Mouse (Mus musculus) neural tube, embryonic 12.5 days (tissue): ENCODE measurements around the gene Zfp653. TPM values are rescaled to one million over a fixed set of nuclear protein-coding genes. Genes with fewer than 3 reads are reported as not detected.

Experiments used
- ATAC-seq: fragments of 200-750 bp; cut with Nextera tagmentation; 2 replicates; pipeline ENCODE4 v1.8.0; 2017; ENCODE audit warnings: low read depth, mild to moderate bottlenecking, moderate TSS enrichment, moderate library complexity; ENCODE audit not compliant: low FRiP score
- H3K27ac ChIP-seq: fragments of 300-500 bp; sonication (generic); 2 replicates; pipeline ENCODE4 v1.5.1; 2016
- H3K27me3 ChIP-seq: fragments of 300-500 bp; sonication (generic); replicated peaks from 2 replicates; pipeline ENCODE4 v1.6.1; 2016; ENCODE audit warnings: mild to moderate bottlenecking
- H3K36me3 ChIP-seq: fragments of 300-500 bp; sonication (generic); 2 replicates; pipeline ENCODE4 v1.6.1; 2016; ENCODE audit warnings: mild to moderate bottlenecking
- H3K4me1 ChIP-seq: fragments of 300-500 bp; sonication (generic); 2 replicates; pipeline ENCODE4 v1.6.1; 2016
- H3K4me2 ChIP-seq: fragments of 300-500 bp; sonication (generic); replicated peaks from 2 replicates; pipeline ENCODE4 v1.6.1; 2016; ENCODE audit warnings: mild to moderate bottlenecking
- H3K4me3 ChIP-seq: fragments of 300-500 bp; sonication (generic); 2 replicates; pipeline ENCODE4 v1.5.1; 2016
- H3K9ac ChIP-seq: fragments of 300-500 bp; sonication (generic); 2 replicates; pipeline ENCODE4 v1.6.1; 2016; ENCODE audit warnings: mild to moderate bottlenecking
- H3K9me3 ChIP-seq: fragments of 300-500 bp; sonication (generic); 2 replicates; pipeline ENCODE4 v1.6.1; 2016; ENCODE audit warnings: mild to moderate bottlenecking
- WGBS: fragments of 180-500 bp; shearing (Covaris S2); methylation state at CpG from one replicate; pipeline ENCODE4 v1.1.7; 2016; 5-methylcytosine and 5-hydroxymethylcytosine counted together
- polyA plus RNA-seq: library from polyadenylated mRNA; unstranded; fragments of >200 nt; fragmentation: Nextera tagmentation; extraction: Ambion mirVana; gene quantifications from 2 replicates; pipeline ENCODE4 v1.2.1, GENCODE M21; 2016

The Zfp653 gene
- 19.6 and 20.7 TPM in 2 replicates for polyA plus RNA-seq

GRCm38 (mm10) chr9:22070791-22071573 lies at the start of gene Zfp653, which contains the start of gene Gm49318:
TSS of gene Zfp653 (minus strand) at chr9:22071376.
TSS of gene Gm49318 (minus strand) at chr9:22071259.
- Histone ChIP-seq H3K27ac (peak within 1 kb of the TSS; percentile 82), H3K9ac (peak within 1 kb of the TSS; percentile 70), H3K4me1 (peaks cover 10% of the 10 kb centered on the region), H3K4me3 (peak within 1 kb of the TSS; percentile 74), H3K4me2 (peak within 1 kb of the TSS; percentile 63), H3K9me3 (no peaks in the 10 kb centered on the region), H3K27me3 (no peaks in the 10 kb centered on the region), H3K36me3 (peaks cover 39% of the 10 kb centered on the region)
- under 1% methylated on average over 86 of the region's 87 CpGs for WGBS
- peak; percentile 99 for ATAC-seq

GRCm38 (mm10) chr9:22119543-22119942 lies 48.4 kb upstream of the Zfp653 start:
- no peak overlapping the region for H3K27ac ChIP-seq
- no peak for ATAC-seq
- no peaks in the 10 kb centered on the region for H3K9me3 ChIP-seq
- H3K4me2 ChIP-seq, result no peak overlapping the region
- no peaks in the 10 kb centered on the region for H3K27me3 ChIP-seq
- peaks cover 10% of the 10 kb centered on the region for H3K4me1 ChIP-seq
- H3K36me3 ChIP-seq, result no peaks in the 10 kb centered on the region
- 95% methylated on average over 4 of the region's 4 CpGs for WGBS
- H3K4me3 ChIP-seq, result no peak overlapping the region
- no peak overlapping the region for H3K9ac ChIP-seq

DNA sequence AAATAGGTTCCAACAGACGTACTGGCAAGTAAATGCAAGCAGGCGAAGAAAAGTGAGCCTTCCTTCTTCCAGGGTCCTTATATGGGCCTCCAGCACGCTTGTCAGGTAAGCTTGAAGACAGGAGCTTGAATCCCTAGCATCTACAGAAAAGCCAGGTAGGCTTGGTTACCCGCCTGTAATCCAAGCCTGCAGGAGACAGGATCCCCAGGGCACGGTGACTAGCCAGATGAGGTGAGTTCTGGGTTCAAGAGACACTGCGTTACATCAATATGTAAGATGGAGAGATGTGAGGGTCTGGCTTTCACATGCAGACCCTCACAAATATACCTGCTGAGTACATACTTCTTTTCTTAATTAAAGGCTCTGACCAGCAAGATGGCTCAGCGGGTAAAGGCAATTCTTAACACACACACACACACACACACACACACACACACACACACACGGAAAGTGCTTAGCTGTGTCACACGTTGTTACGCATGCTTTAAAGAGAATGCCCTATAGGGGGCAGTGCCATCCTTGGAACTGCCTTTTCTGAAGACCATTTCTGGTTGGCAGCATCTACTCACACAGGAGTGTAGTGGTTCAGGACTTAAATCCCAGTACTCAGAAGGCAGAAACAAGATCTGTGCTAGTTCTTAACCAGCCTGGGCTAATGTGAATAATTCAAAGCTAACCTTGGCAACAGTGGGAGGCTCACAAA lies 46.7 kb upstream of the Zfp653 start:
- H3K4me1 ChIP-seq, result peaks cover 10% of the 10 kb centered on the region
- H3K36me3 ChIP-seq, result peaks cover 13% of the 10 kb centered on the region
- no peak for ATAC-seq
- H3K9ac ChIP-seq, result peak overlapping the region; percentile 85; the same call in 1 of the 2 replicates
- no peaks in the 10 kb centered on the region for H3K27me3 ChIP-seq
- 45% methylated on average over 10 of the region's 10 CpGs for WGBS
- H3K4me3 ChIP-seq, result peak overlapping the region; percentile 77
- H3K27ac ChIP-seq, result no peak overlapping the region
- H3K4me2 ChIP-seq, result peak overlapping the region; percentile 89
- no peaks in the 10 kb centered on the region for H3K9me3 ChIP-seq

- H3K27me3 ChIP-seq, result no peaks in the 10 kb centered on the region
- H3K4me3 ChIP-seq, result peak within 1 kb of the TSS; percentile 77
- ATAC-seq, result peak; percentile 94
- H3K27ac ChIP-seq, result peak within 1 kb of the TSS; percentile 28; the same call in 1 of the 2 replicates
- no peaks in the 10 kb centered on the region for H3K9me3 ChIP-seq
- under 1% methylated on average over 52 of the region's 52 CpGs for WGBS
- peak within 1 kb of the TSS; percentile 85 for H3K9ac ChIP-seq
- peaks cover 10% of the 10 kb centered on the region for H3K4me1 ChIP-seq
- H3K36me3 ChIP-seq, result peaks cover 23% of the 10 kb centered on the region
- peak within 1 kb of the TSS; percentile 89 for H3K4me2 ChIP-seq
Measured at GRCm38 (mm10) chr9:22116740-22117426, 45.7 kb upstream of the Zfp653 start, which contains the start of gene Elof1. TSS of gene Elof1 (minus strand) at chr9:22117172.

DNA sequence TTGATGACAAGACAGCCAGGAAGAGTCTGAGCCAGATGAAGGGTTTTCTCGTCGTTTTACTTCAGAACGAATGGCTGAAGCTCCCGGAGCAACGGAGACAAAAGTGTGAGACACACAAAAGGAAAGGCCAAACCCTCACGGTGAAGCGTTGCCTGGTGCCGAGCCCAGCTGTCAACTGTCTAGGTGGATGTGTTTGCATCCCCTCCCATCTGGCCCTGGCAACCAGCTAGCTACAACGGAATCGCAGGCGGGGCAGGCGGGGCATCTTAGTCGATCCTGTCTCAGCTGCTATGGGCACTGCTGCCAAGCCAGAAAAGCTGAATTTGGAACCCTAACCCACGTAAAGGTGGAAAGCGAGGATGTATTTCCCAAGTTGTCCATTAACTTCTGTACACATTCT lies 44.9 kb upstream of the Zfp653 start:
- peaks cover 31% of the 10 kb centered on the region for H3K36me3 ChIP-seq

DNA sequence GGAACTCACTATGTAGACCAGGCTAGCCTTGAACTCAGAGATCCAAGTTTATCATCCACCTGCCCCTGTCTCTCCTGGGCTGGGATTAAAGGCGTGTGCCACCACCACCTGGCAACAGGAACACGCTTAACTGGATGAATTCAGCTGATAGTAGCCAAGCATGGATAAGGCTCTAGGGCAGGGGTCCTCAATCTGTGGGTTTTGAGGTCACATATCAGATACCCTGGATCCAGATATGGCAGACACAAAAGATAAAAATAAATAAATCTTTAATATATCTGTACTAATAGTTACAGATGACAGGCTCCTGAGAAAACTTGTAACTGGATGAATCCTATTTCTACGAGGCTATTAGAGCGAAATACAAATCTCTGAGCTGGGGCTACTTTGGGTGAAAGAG lies 44.5 kb upstream of the Zfp653 start:
- peaks cover 34% of the 10 kb centered on the region for H3K36me3 ChIP-seq
- no peaks in the 10 kb centered on the region for H3K27me3 ChIP-seq
- peak overlapping the region; percentile 89 for H3K4me2 ChIP-seq
- H3K4me3 ChIP-seq, result peak overlapping the region; percentile 77; the same call in 1 of the 2 replicates
- no peaks in the 10 kb centered on the region for H3K9me3 ChIP-seq
- H3K4me1 ChIP-seq, result peaks cover 10% of the 10 kb centered on the region
- ATAC-seq, result no peak
- 94% methylated on average over 4 of the region's 4 CpGs for WGBS
- peak overlapping the region; percentile 85; the same call in 1 of the 2 replicates for H3K9ac ChIP-seq
- no peak overlapping the region for H3K27ac ChIP-seq

More for the DNA sequence above, 44.9 kb upstream of the Zfp653 start:
- Histone ChIP-seq H3K27ac (no peak overlapping the region), H3K4me3 (peak overlapping the region; percentile 77), H3K9me3 (no peaks in the 10 kb centered on the region), H3K27me3 (no peaks in the 10 kb centered on the region), H3K4me2 (peak overlapping the region; percentile 89), H3K4me1 (peaks cover 10% of the 10 kb centered on the region), H3K9ac (peak overlapping the region; percentile 85)
- ATAC-seq, result no peak
- WGBS, result 20% methylated on average over 15 of the region's 15 CpGs

GRCm38 (mm10) chr9:22108194-22108593 lies 37.0 kb upstream of the Zfp653 start:
- Histone ChIP-seq H3K4me2 (no peak overlapping the region), H3K9me3 (no peaks in the 10 kb centered on the region), H3K27ac (no peak overlapping the region), H3K9ac (no peak overlapping the region), H3K27me3 (no peaks in the 10 kb centered on the region), H3K36me3 (peaks cover 37% of the 10 kb centered on the region), H3K4me3 (no peak overlapping the region), H3K4me1 (no peaks in the 10 kb centered on the region)
- no peak for ATAC-seq
- WGBS, result 90% methylated on average over 9 of the region's 9 CpGs

DNA sequence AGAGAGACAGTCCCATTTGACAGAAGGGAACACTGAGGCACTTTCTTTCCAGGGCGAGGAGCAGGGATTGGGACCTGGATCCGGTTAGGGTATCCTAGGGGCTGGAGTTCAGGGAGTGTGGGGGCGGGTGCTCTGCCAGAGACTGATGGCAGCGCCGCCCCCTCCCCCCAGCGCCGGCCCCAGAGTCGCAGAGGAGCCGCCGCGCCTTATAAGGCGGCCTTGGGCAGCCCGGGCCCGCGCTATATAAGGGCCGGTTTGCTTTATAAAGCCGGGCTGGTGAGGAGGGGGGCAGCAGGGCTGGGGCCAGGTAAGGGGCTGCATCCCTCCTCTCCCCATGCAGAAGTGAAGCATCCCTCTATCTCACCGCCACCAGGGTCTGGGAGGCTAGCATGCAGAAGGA lies 28.7 kb upstream of the Zfp653 start:
- Histone ChIP-seq H3K9ac (no peak overlapping the region), H3K27ac (no peak overlapping the region), H3K4me3 (0 out of 2 replicates have a peak overlapping the region, but pooled peaks have one; percentile 2), H3K4me2 (0 out of 2 replicates have a peak overlapping the region, but pooled peaks have one; percentile 12), H3K27me3 (peaks cover 35% of the 10 kb centered on the region), H3K4me1 (peaks cover 7% of the 10 kb centered on the region; the same call in 1 of the 2 replicates), H3K9me3 (no peaks in the 10 kb centered on the region), H3K36me3 (no peaks in the 10 kb centered on the region)
- 4% methylated on average over 18 of the region's 18 CpGs for WGBS
- no peak for ATAC-seq

- peaks cover 35% of the 10 kb centered on the region for H3K27me3 ChIP-seq
- H3K9me3 ChIP-seq, result no peaks in the 10 kb centered on the region
- ATAC-seq, result no peak
- H3K4me1 ChIP-seq, result peaks cover 7% of the 10 kb centered on the region; the same call in 1 of the 2 replicates
- H3K4me2 ChIP-seq, result 0 out of 2 replicates have a peak within 1 kb of the TSS, but pooled peaks have one; percentile 12
- WGBS, result 9% methylated on average over 14 of the region's 14 CpGs
- H3K4me3 ChIP-seq, result 0 out of 2 replicates have a peak within 1 kb of the TSS, but pooled peaks have one; percentile 2
- H3K9ac ChIP-seq, result no peak within 1 kb of the TSS
- no peak within 1 kb of the TSS for H3K27ac ChIP-seq
- H3K36me3 ChIP-seq, result no peaks in the 10 kb centered on the region
Measured at GRCm38 (mm10) chr9:22098993-22099696, 28.0 kb upstream of the Zfp653 start, which contains the start of gene Cnn1. TSS of gene Cnn1 (plus strand) at chr9:22099216.

DNA sequence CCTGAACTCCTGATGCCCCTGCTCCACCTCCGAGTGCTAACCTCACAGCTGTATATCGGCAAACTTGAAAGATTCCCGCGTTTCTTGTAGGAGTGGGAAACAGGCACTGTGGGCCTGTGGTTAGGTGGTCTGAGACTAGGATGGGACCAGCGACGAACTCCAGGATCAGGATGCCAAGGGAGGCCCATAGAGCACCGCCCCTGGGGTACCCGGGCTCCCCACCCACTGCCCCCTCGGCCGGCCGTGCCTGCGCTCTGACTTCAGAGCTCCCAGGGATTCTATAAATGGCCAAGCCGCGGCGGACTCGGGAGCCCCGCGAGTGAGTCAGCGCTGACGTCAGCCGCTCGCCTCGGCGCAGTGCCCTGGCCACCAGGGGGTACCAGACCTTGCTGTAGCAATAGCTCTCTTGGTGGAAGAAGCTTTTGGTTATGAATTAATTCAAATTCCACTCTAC lies 24.7 kb upstream of the Zfp653 start:
- WGBS, result 1% methylated on average over 24 of the region's 24 CpGs
- peaks cover 7% of the 10 kb centered on the region; the same call in 1 of the 2 replicates for H3K4me1 ChIP-seq
- H3K4me2 ChIP-seq, result peak overlapping the region; percentile 63
- ATAC-seq, result peak; percentile 83
- peak overlapping the region; percentile 55; the same call in 1 of the 2 replicates for H3K9ac ChIP-seq
- H3K9me3 ChIP-seq, result no peaks in the 10 kb centered on the region
- H3K27ac ChIP-seq, result no peak overlapping the region
- H3K36me3 ChIP-seq, result no peaks in the 10 kb centered on the region
- peaks cover 27% of the 10 kb centered on the region for H3K27me3 ChIP-seq
- H3K4me3 ChIP-seq, result peak overlapping the region; percentile 28

DNA sequence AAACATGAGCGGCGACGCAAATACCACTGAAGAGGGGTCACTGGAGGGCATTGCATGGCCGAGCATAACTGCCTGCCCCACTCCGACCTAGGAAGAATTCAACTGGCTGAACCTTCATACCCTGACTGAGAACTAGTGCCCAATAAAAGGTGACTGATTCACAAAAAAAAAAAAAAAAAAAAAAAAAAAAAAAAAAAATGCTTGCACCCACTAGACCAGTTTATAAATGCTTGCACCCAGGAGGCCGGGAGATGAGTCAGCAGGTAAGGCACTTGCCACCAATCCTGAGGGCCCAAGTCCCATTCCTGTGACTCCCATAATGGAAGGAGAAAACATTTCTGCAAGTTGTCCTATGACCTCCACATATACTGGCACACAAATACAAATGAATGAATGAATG lies 21.6 kb upstream of the Zfp653 start:
- Histone ChIP-seq H3K4me3 (no peak overlapping the region), H3K36me3 (no peaks in the 10 kb centered on the region), H3K9ac (no peak overlapping the region), H3K4me1 (peaks cover 4% of the 10 kb centered on the region; the same call in 1 of the 2 replicates), H3K27ac (no peak overlapping the region), H3K9me3 (no peaks in the 10 kb centered on the region), H3K4me2 (no peak overlapping the region), H3K27me3 (no peaks in the 10 kb centered on the region; the same call in 1 of the 2 replicates)
- ATAC-seq, result no peak
- WGBS, result 87% methylated on average over 6 of the region's 6 CpGs
